Mouse (Mus musculus): ENCODE results near the gene Crb2. TPM values are rescaled to one million over a fixed set of nuclear protein-coding genes. Genes with fewer than 3 reads are reported as not detected.
A peak's percentile ranks its signal among the peaks of the same experiment; 100 is the strongest.

The Crb2 gene
- total and polyA plus RNA-seq, 3 experiments = 0.07 to 0.13 TPM; not detected in 1

DNA sequence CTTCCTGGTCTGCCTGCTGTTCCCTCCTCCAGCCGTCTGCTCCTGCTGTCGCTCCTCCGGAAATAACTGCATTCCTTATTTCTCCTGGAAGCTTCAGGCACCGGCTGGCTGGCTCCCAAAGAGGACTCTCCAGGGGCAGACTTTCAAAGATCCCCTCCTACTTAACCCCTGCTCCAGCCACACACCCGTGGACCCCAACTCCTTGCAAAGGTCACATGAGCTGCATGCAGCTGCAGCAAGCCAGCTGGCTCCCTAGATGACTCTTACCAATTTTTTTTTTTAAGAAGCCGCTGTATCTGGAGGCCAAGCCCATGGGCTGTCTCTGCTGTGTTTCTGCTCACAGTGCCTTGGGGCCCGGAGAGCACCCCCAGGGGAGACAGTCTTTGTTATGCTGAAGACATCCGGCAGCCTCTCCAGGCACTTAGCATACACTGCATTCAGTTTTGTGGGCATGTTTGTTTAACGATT lies 8.9 kb upstream of the Crb2 start (continued):
- TF ChIP-seq ZNF384 (IDR thresholded peaks at IDR 0.05; ENCODE audit: low read depth, low read length) (peak; percentile 95), ZC3H11A (IDR thresholded peaks at IDR 0.05; ENCODE audit: low read depth, low read length) (no peak)

DNA sequence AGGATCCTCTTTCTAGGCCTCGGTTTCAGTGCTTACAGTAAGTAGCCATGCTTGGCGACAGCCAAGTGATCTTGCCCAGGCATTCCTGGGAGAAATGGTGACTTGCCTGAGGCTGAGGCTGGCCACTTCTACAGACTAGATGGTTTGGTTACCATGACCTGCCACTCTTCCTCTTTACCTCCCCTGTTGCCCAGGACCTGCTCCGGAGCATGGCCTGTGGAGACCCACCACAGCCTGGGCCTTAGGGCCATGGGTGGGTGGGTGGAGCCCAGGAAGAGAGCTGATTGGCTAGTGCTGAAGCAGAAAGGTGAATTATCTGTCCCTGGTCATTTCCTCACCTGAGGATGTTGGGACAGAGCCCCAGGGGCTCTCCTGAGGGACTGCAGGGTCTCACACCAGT lies 8.3 kb upstream of the Crb2 start:
- no peak for DNase-seq (ENCODE audit: extremely low read depth)
- Histone ChIP-seq H3K9me3 (replicated peaks; ENCODE audit: low read length) (no peaks in the 10 kb centered on the region), H3K9ac (ENCODE audit: insufficient read depth, low read depth) (peak overlapping the region; percentile 11; the same call in 1 of the 2 replicates), H3K4me1 (ENCODE audit: control insufficient read depth in 1 of 2, insufficient read depth in 2 of 2) (peaks cover 58 to 84% of the 10 kb centered on the region in 2 experiments), H3K27me3 (replicated peaks) (no peaks in the 10 kb centered on the region), H3K36me3 (replicated peaks in 1 of 2; ENCODE audit: control insufficient read depth in 1 of 2, insufficient read depth in 1 of 2, low read length in 1 of 2) (no peaks in the 10 kb centered on the region), H3K27ac (ENCODE audit: insufficient read depth, low read depth) (peak overlapping the region; percentile 85), H3K4me2 (ENCODE audit: insufficient read depth, low read depth, poor library complexity, severe bottlenecking) (peak overlapping the region; percentile 40), H3K79me2 (replicated peaks; ENCODE audit: control insufficient read depth, extremely low read depth, insufficient read depth, poor library complexity, severe bottlenecking) (no peaks in the 10 kb centered on the region), H3K4me3 (replicated peaks in 1 of 3; ENCODE audit: low read depth in 2 of 3, low read length in 2 of 3, poor library complexity in 1 of 3) (peak overlapping the region in 1 of 3 experiments; percentile 36)
- dilution Hi-C loops (cut with MboI; ENCODE audit: extremely low pct_ligation_motif_present, extremely low pct_unique_long_range_greater_than_20kb, low sequenced_read_pairs) (no loop called here), in situ Hi-C loops (cut with MboI; ENCODE audit: low pct_ligation_motif_present, low pct_unique_long_range_greater_than_20kb, low sequenced_read_pairs) (loop anchor here (10.0 kb wide), 1 partner anchor 183 kb away; no protein-coding TSS in a partner anchor)
- TF ChIP-seq ZNF384 (IDR thresholded peaks at IDR 0.05; ENCODE audit: low read depth, low read length) (no peak), TBP (conservative IDR thresholded peaks at IDR 0.05; ENCODE audit: low read depth, low read length) (no peak)

DNA sequence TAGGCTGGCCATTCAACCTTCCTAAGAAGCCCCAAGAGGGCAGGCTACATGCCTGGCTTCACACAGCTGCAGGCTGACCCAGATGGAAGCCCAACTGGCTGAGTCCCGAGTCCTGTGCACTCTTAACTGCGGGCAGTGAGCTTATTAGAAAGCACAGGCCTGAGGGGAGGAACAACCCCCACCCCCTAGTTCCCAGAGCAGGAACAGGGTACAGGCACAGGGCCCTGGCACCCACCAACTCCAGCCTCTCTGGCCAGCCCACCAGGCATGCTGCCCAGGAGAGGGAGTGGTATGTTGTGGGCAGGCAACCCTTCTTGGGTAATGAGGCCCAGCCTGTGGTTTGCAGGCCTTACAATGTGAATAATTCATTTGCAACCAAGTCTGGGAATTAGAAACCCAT lies 7.1 kb upstream of the Crb2 start:
- in situ Hi-C loops (cut with MboI; ENCODE audit: low pct_ligation_motif_present, low pct_unique_long_range_greater_than_20kb, low sequenced_read_pairs) = loop anchor here (10.0 kb wide), 1 partner anchor 184 kb away; no protein-coding TSS in a partner anchor
- dilution Hi-C loops (cut with MboI; ENCODE audit: extremely low pct_ligation_motif_present, extremely low pct_unique_long_range_greater_than_20kb, low sequenced_read_pairs) = no loop called here
- TF ChIP-seq MEF2A (IDR thresholded peaks at IDR 0.05; ENCODE audit: borderline replicate concordance, low read depth, low read length) (0 out of 2 replicates have a peak, but pooled peaks have one; percentile 24), NRF1 (IDR thresholded peaks at IDR 0.05; ENCODE audit: low read depth, low read length) (no peak), IRF4 (IDR thresholded peaks at IDR 0.05; ENCODE audit: low read depth, low read length) (0 out of 2 replicates have a peak, but pooled peaks have one; percentile 11), MAX (IDR thresholded peaks at IDR 0.05; ENCODE audit: low read length) (peak; percentile 59; the same call in 1 of the 2 replicates), RCOR1 (conservative IDR thresholded peaks at IDR 0.05; ENCODE audit: low read depth, low read length) (no peak), SIN3A (IDR thresholded peaks at IDR 0.05; ENCODE audit: low read length) (peak; percentile 52), TBP (conservative IDR thresholded peaks at IDR 0.05; ENCODE audit: low read depth, low read length) (no peak), JUN (IDR thresholded peaks at IDR 0.05; ENCODE audit: insufficient read depth, low read depth, low read length) (no peak), CHD2 (IDR thresholded peaks at IDR 0.05; ENCODE audit: low read length) (peak; percentile 40; the same call in 1 of the 2 replicates), HCFC1 (IDR thresholded peaks at IDR 0.05; ENCODE audit: low read depth, low read length) (peak; percentile 16), MXI1 (IDR thresholded peaks at IDR 0.05; ENCODE audit: low read depth, low read length) (peak; percentile 24; the same call in 1 of the 2 replicates), EP300 (IDR thresholded peaks at IDR 0.05; ENCODE audit: low read length) (peak; percentile 57), ETS1 (conservative IDR thresholded peaks at IDR 0.05; ENCODE audit: low read depth, low read length) (peak; percentile 72), TCF12 (IDR thresholded peaks at IDR 0.05; ENCODE audit: low read depth, low read length) (peak; percentile 91), ZC3H11A (IDR thresholded peaks at IDR 0.05; ENCODE audit: low read depth, low read length) (no peak), RAD21 (IDR thresholded peaks at IDR 0.05; ENCODE audit: low read depth, low read length) (no peak; the same call in 1 of the 2 replicates), JUND (conservative IDR thresholded peaks at IDR 0.05; ENCODE audit: low read depth, low read length) (no peak), BHLHE40 (IDR thresholded peaks at IDR 0.05; ENCODE audit: low read depth, low read length) (peak; percentile 67), ZMIZ1 (IDR thresholded peaks at IDR 0.05; ENCODE audit: low read depth, low read length) (no peak), ZKSCAN1 (IDR thresholded peaks at IDR 0.05; ENCODE audit: borderline replicate concordance, low read depth, low read length) (no peak)
- Histone ChIP-seq H3K4me3 (replicated peaks in 1 of 3; ENCODE audit: low read depth in 2 of 3, low read length in 2 of 3, poor library complexity in 1 of 3) (no peak overlapping the region), H3K9ac (ENCODE audit: insufficient read depth, low read depth) (peak overlapping the region; percentile 60), H3K79me2 (replicated peaks; ENCODE audit: control insufficient read depth, extremely low read depth, insufficient read depth, poor library complexity, severe bottlenecking) (no peaks in the 10 kb centered on the region), H3K27ac (ENCODE audit: insufficient read depth, low read depth) (peak overlapping the region; percentile 85), H3K4me2 (ENCODE audit: insufficient read depth, low read depth, poor library complexity, severe bottlenecking) (peak overlapping the region; percentile 72; the same call in 1 of the 2 replicates), H3K27me3 (replicated peaks) (no peaks in the 10 kb centered on the region), H3K9me3 (replicated peaks; ENCODE audit: low read length) (no peaks in the 10 kb centered on the region), H3K36me3 (replicated peaks in 1 of 2; ENCODE audit: control insufficient read depth in 1 of 2, insufficient read depth in 1 of 2, low read length in 1 of 2) (no peaks in the 10 kb centered on the region), H3K4me1 (ENCODE audit: control insufficient read depth in 1 of 2, insufficient read depth in 2 of 2) (peaks cover 57 to 79% of the 10 kb centered on the region in 2 experiments)
- peak; percentile 52 for DNase-seq (ENCODE audit: extremely low read depth)

All from CH12.LX (cell line).